Mouse (Mus musculus) right cerebral cortex, postnatal 25 days (tissue): ENCODE measurements at regions not wholly inside any gene's neighbourhood (a gene's known extent, or its start where the extent isn't known, plus 50 kb on each side); places are given as distances from the start of the nearest gene placed in this dataset.
A peak's percentile ranks its signal among the peaks of the same experiment; 100 is the strongest.

Experiments used
- DNase-seq: peaks from one replicate; pipeline ENCODE4 v3.0.0; 2022

DNA sequence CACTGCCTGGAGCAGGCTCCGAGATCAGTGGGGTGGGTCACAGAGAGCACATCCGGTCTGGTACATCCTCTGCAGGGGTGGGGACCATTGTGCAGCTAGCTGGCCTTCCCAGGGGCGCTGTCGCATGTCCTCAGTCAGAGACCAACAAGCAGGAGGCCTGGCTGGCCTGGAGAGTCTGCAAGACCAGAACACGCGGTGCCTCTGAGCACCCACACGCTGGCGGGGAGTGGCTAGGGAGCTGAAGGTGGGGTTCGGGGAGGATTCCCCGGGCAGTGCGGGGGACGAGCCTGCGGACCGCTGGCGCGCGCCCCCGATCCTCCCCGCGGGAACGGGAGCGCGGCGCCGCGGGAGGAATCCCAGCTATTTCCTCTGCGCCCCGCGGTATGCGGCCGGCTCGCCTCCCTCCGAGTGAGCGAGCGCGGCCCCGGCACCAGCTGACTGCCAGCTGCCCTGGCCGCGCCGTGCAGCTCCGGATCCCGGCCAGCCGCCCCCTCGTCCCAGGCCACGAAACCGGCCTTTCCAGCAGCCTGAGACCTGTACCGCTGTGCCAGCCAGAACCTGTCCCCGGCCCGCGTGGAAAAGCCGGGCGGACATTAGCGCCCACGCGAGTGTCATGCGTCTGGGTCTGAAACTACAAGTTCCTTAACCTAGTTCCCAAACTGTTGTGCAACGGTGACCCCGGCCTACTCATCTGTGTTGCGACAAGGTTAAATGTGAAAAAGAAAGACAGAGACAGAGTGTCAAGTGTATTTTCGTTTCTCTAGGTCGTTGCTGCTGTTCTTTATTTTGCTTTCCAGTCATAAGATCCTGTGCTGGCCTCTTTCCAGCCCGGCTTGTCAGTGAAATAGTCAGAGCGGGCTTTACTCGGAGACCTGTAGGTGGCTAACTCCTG lies 61.2 kb downstream of the Pkdcc start:
- DNase-seq, result peak; percentile 78

DNA sequence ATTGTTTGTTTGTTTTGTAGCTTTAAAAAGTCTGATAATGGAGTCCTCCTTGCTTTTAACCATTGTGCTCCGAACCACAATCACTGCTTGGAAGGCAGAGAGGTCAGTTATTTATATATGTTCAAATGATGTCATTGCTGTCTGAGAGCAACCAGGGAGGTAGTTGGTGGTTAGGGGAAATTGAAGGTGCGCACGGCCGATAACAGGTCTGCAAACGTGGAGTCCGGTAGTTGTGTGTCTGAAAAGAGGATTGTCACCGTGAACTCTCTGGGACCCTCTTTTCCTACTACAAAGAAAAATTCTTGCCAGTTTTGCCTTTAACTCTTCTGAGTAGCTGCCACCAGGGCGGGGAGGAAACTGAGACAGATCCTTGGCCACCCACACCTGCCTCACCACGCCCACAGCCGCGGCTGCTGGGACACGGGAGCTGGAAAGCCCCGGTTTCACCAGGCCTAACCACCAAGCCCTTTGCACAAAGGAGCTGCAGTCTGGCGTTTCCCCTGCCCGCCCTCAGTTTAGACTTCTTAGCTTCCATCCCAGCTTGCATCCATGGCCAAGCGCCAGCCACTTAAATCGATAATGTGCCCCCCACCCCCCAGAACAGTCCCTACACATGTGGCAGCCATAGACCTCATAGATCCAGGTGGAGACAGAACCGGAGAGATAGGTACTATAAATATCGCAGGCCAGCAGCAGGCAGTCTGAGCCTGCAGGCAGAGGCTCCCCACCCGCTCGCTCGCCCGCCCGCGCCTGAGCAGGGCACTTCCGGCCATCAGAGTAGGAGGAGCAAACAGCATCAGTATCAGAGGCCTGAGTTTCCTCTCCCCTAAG lies 62.2 kb downstream of the Pkdcc start:
- peak; percentile 65 for DNase-seq

DNA sequence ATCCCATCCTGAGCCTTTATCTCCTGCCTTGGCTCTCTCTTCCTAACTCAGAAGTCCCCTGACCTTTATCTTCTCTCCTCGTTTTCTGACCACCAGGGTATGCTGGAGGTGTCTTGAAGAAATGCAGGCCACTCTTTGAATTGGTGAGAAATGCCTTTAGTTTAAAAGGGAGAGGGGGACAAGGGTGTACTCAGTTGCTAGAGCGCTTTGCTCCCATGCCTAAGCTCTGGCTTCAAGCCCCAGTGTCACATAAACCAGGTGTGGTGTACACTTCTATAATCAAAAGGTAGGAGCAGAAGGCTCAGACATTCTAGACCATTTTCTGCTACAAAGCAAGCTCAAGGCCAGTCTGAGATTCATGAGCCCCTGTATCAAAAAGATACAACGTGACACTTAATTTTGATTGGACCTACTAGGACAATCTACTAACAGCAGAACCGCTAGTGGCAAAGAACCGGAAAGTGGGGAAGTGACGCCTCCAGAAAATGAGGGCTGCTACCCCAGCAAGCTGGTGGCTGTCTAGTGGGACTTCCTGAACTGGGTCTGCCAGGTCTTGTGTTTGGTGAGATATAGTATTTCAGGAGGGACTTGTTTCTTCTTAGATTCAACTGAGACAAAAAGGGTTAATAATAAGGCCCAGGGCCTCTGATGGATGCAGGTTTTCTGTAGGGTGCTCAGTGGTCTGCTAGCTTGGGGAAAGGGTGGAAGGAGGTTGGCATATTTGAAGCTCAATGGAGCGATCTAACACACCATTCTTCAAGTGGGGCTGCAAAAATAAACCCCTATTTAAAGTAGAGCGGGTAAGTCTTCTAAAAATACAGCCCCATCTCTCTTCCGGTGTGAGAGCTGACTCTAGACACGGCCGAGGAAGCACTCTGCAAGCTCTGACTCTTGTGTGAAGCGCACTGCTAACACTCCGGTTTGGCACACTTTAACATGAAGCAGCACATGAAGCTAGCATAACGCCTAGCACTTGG lies 63.1 kb downstream of the Pkdcc start:
- DNase-seq, result no peak

DNA sequence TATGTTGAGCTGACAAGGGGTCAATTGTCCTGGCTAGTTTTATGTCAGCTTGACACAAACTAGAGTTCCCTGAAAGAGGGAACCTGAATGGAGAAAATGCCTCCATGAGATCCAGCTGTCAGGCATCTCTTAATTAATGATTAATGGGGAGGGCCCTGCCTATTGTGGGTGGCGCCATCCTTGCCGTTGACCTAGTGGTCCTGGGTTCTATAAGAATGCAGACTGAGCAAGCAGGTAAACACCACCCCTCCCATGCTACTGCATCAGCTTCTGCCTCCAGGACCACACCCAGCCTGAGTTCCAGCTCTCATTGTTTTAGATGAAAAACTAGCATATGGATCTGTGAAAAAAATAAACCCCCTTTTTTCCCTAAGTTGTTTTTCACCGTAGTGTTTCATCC lies 67.4 kb upstream of the Eml4 start:
- DNase-seq, result no peak

DNA sequence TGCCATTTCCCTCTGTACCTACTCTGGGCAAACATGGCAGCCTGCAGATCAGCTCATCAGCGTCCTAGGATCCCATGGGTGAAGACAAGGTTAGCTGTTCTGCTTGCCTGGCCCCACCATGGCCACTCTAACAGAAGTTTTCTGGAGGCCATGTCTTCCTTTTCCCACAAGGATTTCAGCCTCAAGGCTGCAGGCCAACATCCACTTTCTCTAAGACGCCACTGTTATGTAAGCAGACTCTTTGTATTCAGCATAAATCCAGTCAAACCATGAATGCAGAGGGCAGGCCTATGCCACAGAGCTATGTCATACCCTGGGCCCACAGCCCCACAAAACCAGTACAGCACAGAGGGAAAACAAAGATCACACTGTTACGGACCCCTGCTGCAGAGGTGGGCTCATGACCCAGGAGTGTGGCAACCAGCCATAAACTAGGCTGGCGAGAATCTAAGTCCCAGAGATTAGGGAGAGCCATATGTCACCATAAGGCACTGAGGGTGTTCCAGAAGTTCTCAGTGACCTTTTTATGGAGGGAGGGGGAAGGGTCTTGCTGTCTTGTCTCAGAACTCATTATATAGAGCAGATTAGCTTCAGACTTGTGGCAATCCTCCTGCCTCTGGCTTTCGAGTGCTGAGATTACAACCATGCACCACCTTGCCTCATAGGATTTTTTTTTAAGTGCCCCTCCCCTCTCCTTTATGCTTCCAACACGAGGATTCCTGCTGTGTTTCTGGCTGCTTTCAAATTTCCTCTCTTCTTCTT lies 63.2 kb upstream of the Eml4 start:
- DNase-seq, result no peak

DNA sequence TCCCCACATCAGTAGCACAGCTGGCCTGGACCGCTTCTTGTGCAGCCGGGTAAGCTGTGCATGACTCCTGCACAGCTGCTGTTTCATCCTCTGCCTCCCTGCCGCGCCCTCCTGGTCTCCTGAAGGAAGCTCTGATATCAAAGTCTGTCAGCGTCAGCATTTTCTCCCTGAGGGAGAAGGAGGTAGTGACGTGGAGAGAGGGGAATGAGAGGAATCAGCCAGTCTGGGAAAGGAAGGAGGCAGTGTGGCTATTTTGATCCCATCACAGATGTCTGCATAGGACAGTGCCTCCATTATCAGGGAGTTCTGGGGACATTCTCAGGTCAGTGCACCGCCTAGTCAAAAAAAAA lies 62.6 kb upstream of the Eml4 start:
- no peak for DNase-seq

DNA sequence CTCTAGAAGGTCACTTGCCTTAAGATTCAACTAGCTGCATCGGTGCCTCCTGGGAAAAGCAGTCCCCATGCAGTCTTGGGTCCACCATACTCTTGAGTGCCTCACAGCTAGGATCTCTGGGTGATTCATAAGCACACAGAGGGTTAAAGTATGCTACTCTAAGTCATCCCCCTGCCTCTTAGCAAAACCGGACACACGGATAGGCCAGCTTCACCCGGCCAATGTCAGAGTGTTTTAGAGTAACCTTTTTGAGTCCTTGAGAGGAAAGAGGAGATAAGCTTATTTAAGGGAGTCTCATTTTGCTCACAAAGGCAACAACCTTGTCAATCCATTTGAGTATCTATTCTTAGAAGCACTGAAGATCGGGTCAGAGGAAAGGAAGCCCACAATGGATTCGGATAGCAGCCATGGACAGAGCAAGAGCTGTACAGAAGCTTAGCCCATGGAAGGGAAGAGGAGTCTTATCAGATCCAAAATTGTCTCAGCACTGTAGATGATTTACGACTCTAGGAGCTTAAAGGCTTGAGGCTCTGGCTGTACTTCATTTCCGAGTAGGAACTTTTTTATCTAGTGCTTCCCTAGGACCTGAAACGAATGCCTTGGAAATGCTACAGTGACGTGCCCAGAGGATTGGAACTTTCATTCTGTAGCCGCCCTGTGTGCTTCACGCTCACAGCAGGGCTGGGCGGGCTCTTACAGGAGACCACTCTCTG lies 55.0 kb upstream of the Eml4 start:
- no peak for DNase-seq

DNA sequence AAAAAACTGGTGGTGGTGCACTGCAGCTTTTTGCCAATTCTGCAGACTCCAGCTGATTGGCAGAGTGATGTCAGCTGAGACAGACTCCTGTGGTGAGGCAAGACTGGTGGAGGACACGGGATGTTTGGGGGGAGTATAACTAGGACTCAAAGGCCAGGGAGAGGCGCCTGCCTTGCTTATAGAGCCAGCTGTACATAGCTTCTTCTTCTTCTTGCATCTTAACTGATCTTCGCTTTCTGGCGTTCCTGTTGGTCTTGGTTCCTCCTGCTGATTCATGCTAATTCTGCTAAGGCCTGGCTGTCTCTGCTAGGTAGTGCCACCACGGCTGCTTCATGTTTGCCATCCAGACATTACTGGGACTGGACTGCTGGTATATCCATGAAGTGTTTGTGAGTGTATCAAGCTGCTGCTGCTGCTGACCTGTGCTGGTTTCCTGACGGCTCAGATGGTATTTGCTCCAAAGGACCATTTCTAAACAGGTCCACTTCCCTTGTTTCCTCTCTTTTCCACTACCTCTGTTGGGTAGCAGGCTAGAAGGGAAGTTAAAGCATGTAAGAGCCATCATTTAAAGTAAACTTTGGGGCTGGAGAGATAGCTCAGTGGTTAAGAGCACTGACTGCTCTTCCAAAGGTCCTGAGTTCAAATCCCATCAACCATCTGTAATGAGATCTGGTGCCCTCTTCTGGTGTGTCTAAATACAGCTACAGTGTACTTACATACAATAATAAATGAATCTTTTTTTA lies 53.2 kb upstream of the Eml4 start:
- no peak for DNase-seq
